Mouse (Mus musculus) neural tube, embryonic 15.5 days (tissue): ENCODE data around the gene Kctd5. TPM values are rescaled to one million over a fixed set of nuclear protein-coding genes. Genes with fewer than 3 reads are reported as not detected.

Experiments
- ATAC-seq: fragments of 200-750 bp; cut with Nextera tagmentation; 2 replicates; pipeline ENCODE4 v1.8.0; 2017; ENCODE audit warnings: mild to moderate bottlenecking, moderate TSS enrichment, moderate library complexity; ENCODE audit not compliant: low FRiP score
- H3K27ac ChIP-seq: fragments of 300-500 bp; sonication (generic); replicated peaks from 2 replicates; pipeline ENCODE4 v1.5.1; 2015; ENCODE audit warnings: mild to moderate bottlenecking, inconsistent platforms
- H3K27me3 ChIP-seq: fragments of 300-500 bp; sonication (generic); replicated peaks from 2 replicates; pipeline ENCODE4 v1.6.1; 2015; ENCODE audit warnings: inconsistent platforms
- H3K36me3 ChIP-seq: fragments of 300-500 bp; sonication (generic); 2 replicates; pipeline ENCODE4 v1.6.1; 2015; ENCODE audit warnings: inconsistent platforms
- H3K4me1 ChIP-seq: fragments of 300-500 bp; sonication (generic); 2 replicates; pipeline ENCODE4 v1.6.1; 2015; ENCODE audit warnings: inconsistent platforms
- H3K4me2 ChIP-seq: fragments of 300-500 bp; sonication (generic); 2 replicates; pipeline ENCODE4 v1.6.1; 2015; ENCODE audit warnings: inconsistent platforms, mild to moderate bottlenecking, moderate library complexity
- H3K4me3 ChIP-seq: fragments of 300-500 bp; sonication (generic); replicated peaks from 2 replicates; pipeline ENCODE4 v1.5.1; 2015; ENCODE audit warnings: mild to moderate bottlenecking, inconsistent platforms
- H3K9ac ChIP-seq: fragments of 300-500 bp; sonication (generic); replicated peaks from 2 replicates; pipeline ENCODE4 v1.6.1; 2015; ENCODE audit warnings: mild to moderate bottlenecking, inconsistent platforms
- H3K9me3 ChIP-seq: fragments of 300-500 bp; sonication (generic); replicated peaks from 2 replicates; pipeline ENCODE4 v1.6.1; 2016; ENCODE audit warnings: inconsistent platforms
- WGBS: fragments of 180-500 bp; shearing (Covaris S2); methylation state at CpG from one replicate; pipeline ENCODE4 v1.1.7; 2015; ENCODE audit warnings: mixed read lengths; 5-methylcytosine and 5-hydroxymethylcytosine counted together
- microRNA-seq: library from miRNA; unstranded; fragments of <30 nt; microRNA quantifications from one replicate; pipeline ENCODE4, GENCODE M21; 2017
- polyA plus RNA-seq: library from polyadenylated mRNA; unstranded; fragments of >200 nt; fragmentation: Nextera tagmentation; extraction: Ambion mirVana; gene quantifications from 2 replicates; pipeline ENCODE4 v1.2.1, GENCODE M21; 2015

Kctd5 gene
- polyA plus RNA-seq, 1 experiment from 2014 or later: 75.9 TPM

DNA sequence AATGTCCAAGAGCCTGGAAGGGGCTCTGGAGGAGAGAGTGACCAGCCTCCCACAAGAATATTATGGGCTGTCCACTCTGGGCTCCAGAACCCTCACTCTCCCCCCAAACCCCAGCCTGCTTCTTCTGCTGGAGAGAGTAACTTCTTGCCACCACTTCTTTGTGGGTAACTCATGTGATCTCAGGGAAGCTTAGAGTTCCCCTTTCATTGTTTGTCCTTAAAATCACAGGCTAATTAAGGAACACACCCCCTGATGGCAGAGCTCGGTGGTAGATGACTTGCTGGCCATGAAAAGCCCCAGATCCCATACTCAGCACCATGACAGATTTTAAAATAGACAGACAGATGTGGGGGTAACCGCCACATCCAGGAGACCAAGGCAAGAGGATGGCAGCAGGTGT, 66.4 kb downstream of the Kctd5 start:
- no peak overlapping the region for H3K27ac ChIP-seq
- WGBS: 49% methylated on average over 2 of the region's 2 CpGs
- no peak overlapping the region for H3K4me2 ChIP-seq
- no peaks in the 10 kb centered on the region for H3K9me3 ChIP-seq
- no peaks in the 10 kb centered on the region for H3K4me1 ChIP-seq
- H3K27me3 ChIP-seq: no peaks in the 10 kb centered on the region
- no peak overlapping the region for H3K4me3 ChIP-seq
- no peak for ATAC-seq
- H3K9ac ChIP-seq: no peak overlapping the region
- H3K36me3 ChIP-seq: no peaks in the 10 kb centered on the region

DNA sequence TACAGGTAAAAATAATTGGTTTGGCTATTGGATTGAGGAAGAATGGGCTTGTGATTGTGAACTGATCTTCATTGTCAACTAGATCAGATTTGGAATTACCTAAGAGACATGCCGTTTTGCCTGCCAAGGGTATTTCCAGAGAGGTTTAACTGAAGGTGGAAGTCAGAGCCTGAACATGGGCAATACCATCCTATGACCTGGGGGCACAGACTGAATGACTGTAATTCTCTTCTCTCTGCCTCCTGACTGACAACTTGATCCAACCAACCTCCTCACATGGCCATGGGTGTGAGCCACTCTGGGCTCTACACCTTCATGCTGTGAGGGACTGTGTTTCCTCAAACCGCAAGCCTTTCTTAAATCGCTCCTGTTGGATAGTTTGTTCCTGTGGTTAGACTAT, 68.2 kb downstream of the Kctd5 start:
- Histone ChIP-seq H3K36me3 (no peaks in the 10 kb centered on the region), H3K9ac (no peak overlapping the region), H3K4me2 (no peak overlapping the region), H3K27me3 (no peaks in the 10 kb centered on the region), H3K27ac (no peak overlapping the region), H3K4me1 (no peaks in the 10 kb centered on the region), H3K4me3 (no peak overlapping the region), H3K9me3 (no peaks in the 10 kb centered on the region)
- 94% methylated on average over 3 of the region's 3 CpGs for WGBS
- ATAC-seq: no peak

DNA sequence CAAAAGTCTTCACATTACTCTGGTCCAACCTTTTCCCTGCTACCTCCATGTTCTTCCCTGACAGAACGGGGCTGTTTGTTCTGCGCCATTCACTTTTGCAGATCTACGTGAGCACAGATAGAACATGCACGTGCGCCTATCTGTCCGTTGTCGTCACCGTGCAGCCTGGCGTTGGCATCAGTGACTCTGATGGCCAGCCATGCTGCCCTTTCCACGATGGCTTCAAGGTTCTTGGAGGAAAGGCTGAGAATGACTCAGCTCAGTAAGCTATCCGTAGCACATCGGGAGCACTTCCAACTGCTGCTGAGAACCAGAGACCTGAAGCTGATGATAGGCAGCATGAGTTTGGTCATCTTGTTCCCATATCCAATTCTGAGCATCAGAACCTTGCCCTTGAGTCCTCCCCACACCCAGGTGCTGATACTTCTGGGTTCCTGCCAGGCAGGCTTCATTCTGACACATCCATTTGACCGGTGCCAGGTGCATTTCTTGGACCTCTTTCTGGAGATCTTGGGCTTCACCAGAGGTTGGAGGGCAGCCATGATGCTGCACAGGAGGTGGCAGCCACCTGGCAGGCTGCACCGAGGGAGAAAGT, 69.1 kb downstream of the Kctd5 start:
- WGBS: 94% methylated on average over 14 of the region's 14 CpGs
- no peak overlapping the region for H3K27ac ChIP-seq
- H3K4me2 ChIP-seq: no peak overlapping the region
- no peaks in the 10 kb centered on the region for H3K9me3 ChIP-seq
- H3K4me1 ChIP-seq: no peaks in the 10 kb centered on the region
- no peaks in the 10 kb centered on the region for H3K27me3 ChIP-seq
- ATAC-seq: no peak
- no peak overlapping the region for H3K4me3 ChIP-seq
- no peaks in the 10 kb centered on the region for H3K36me3 ChIP-seq
- H3K9ac ChIP-seq: no peak overlapping the region

DNA sequence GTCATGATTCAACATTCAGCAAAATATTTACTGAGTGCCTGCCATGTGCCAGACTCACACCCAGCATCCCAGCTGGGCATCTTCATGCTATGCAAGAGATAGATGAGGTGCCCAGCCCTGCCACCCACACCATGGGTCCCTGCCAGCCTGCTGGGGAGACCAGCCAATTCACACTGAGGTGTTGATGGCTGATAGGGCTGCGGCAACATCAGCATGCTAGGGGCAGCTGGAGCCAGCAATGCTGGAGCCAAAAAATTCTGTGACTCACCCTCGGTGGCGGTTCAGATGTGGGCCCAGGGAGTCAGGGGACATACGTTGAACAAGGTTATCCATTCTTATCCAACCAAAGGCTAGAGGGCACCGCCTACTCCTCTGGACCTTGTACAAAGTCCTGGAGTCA, 72.9 kb downstream of the Kctd5 start:
- no peaks in the 10 kb centered on the region for H3K9me3 ChIP-seq
- no peaks in the 10 kb centered on the region for H3K27me3 ChIP-seq
- no peak overlapping the region for H3K9ac ChIP-seq
- H3K4me1 ChIP-seq: no peaks in the 10 kb centered on the region
- H3K4me2 ChIP-seq: no peak overlapping the region
- no peaks in the 10 kb centered on the region for H3K36me3 ChIP-seq
- WGBS: 76% methylated on average over 5 of the region's 5 CpGs
- no peak overlapping the region for H3K27ac ChIP-seq
- H3K4me3 ChIP-seq: no peak overlapping the region
- ATAC-seq: no peak

DNA sequence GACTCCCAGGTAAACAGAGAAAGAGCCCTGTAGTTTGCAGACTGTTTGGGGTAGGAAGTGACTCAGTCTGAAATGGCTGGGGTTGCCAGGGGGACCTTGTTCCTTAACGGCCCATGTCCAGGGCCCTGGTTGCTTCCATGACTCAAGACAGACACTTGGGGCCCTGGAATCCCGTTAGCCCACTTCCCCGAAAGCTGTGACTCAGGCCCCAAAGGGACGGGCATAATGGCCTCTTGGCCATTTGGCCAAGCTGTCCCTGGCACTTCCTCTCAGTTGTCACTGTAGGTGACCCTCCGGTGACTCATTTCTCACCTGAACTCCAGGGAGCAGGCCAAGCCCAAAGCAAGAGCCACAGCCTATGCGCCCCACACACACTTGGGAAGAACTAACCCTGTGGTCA, 74.9 kb downstream of the Kctd5 start:
- WGBS: 77% methylated on average over 6 of the region's 6 CpGs
- Histone ChIP-seq H3K9me3 (no peaks in the 10 kb centered on the region), H3K4me3 (no peak overlapping the region), H3K9ac (no peak overlapping the region), H3K27me3 (0 out of 2 replicates have a peak, but pooled peaks cover 3% of the 10 kb centered on the region), H3K4me2 (no peak overlapping the region), H3K36me3 (no peaks in the 10 kb centered on the region), H3K4me1 (peaks cover 6% of the 10 kb centered on the region; the same call in 1 of the 2 replicates), H3K27ac (no peak overlapping the region)
- no peak for ATAC-seq

DNA sequence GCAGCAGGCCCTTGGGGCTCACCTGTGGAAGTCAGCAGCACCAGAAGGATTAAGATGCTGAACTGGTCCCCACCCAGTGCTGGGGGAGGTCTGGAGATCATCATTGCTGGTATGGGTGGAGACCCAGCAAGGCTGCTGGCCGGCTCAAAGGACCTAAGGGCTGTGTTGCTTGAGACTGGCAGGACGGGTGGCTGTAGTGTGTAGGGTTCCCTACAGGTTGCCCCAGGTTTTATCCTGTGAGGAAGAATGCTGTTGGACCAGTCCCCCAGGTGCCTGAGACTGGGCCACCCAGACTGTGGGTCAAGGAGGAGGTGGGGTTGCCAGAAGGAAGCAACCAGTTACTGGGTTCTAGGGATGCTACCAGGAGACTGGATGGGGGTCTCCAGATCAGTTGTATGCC, 75.4 kb downstream of the Kctd5 start, which contains the start of gene Prss22:
Prss22 (minus strand) TSS at position 200 of the 400 bp plus-strand sequence.
- Histone ChIP-seq H3K9me3 (no peaks in the 10 kb centered on the region), H3K27ac (no peak within 1 kb of the TSS), H3K27me3 (0 out of 2 replicates have a peak, but pooled peaks cover 3% of the 10 kb centered on the region), H3K4me1 (peaks cover 10% of the 10 kb centered on the region), H3K4me2 (no peak within 1 kb of the TSS), H3K36me3 (no peaks in the 10 kb centered on the region), H3K9ac (no peak within 1 kb of the TSS), H3K4me3 (no peak within 1 kb of the TSS)
- WGBS: 67% methylated on average over 2 of the region's 2 CpGs
- no peak for ATAC-seq

Small RNA genes lying within 50 kb of the gene (microRNA-seq; reads per million reads assigned to microRNA genes)
- not detected for gene Gm27700

Other genes with a start within 250 kb of the Kctd5 start
- 1,232 and 1,344 TPM in 2 replicates for gene Elob, start 244.3 kb downstream of the Kctd5 start, polyA plus RNA-seq
- not detected in 2 replicates for gene Prss33, start 237.4 kb downstream of the Kctd5 start, polyA plus RNA-seq
- gene Prss32, start 229.6 kb downstream of the Kctd5 start, polyA plus RNA-seq: 0.50 and 1.1 TPM in 2 replicates
- gene Prss41, start 229.3 kb downstream of the Kctd5 start, polyA plus RNA-seq: 1.9 and 2.0 TPM in 2 replicates
- gene Prss21, start 205.4 kb downstream of the Kctd5 start, polyA plus RNA-seq: not detected in 2 replicates
- not detected in 2 replicates for gene Dcpp1, start 192.6 kb downstream of the Kctd5 start, polyA plus RNA-seq
- gene Dcpp2, start 192.6 kb downstream of the Kctd5 start, polyA plus RNA-seq: not detected in 2 replicates
- gene Dcpp3, start 156.0 kb downstream of the Kctd5 start, polyA plus RNA-seq: not detected in 2 replicates
- gene Sbp, start 131.8 kb downstream of the Kctd5 start, polyA plus RNA-seq: not detected in 2 replicates
- not detected in 2 replicates for gene Sbpl, start 118.2 kb downstream of the Kctd5 start, polyA plus RNA-seq
- gene Prss30, start 92.9 kb downstream of the Kctd5 start, polyA plus RNA-seq: 0.96 TPM in 1 of 2 replicates, not detected in the other
- not detected in 2 replicates for gene Prss22, start 75.4 kb downstream of the Kctd5 start, polyA plus RNA-seq
- 0.19 and 0.28 TPM in 2 replicates for gene Prss27, start 35.3 kb downstream of the Kctd5 start, polyA plus RNA-seq
- gene Pdpk1, start 77.4 kb upstream of the Kctd5 start, polyA plus RNA-seq: 63.9 and 68.9 TPM in 2 replicates
- gene Amdhd2, start 90.3 kb upstream of the Kctd5 start, polyA plus RNA-seq: 35.7 and 37.8 TPM in 2 replicates
- gene Atp6v0c, start 96.2 kb upstream of the Kctd5 start, polyA plus RNA-seq: 1,457 and 1,659 TPM in 2 replicates
- 21.0 and 24.0 TPM in 2 replicates for gene Tbc1d24, start 132.1 kb upstream of the Kctd5 start, polyA plus RNA-seq
- 5.9 and 6.0 TPM in 2 replicates for gene Ntn3, start 136.0 kb upstream of the Kctd5 start, polyA plus RNA-seq
- gene Tedc2, start 147.4 kb upstream of the Kctd5 start, polyA plus RNA-seq: 8.8 and 10.7 TPM in 2 replicates
- 13.4 and 26.3 TPM in 2 replicates for gene Ccnf, start 178.0 kb upstream of the Kctd5 start, polyA plus RNA-seq